Mouse (Mus musculus): ENCODE measurements around the gene Vpreb3. TPM values are rescaled to one million over a fixed set of nuclear protein-coding genes. Genes with fewer than 3 reads are reported as not detected.
"Not testable (repeated sequence)": the region's sequence is repeated elsewhere in the genome, so short reads cannot be mapped to it uniquely, and the experiment has no call there.

The Vpreb3 gene
- polyA plus RNA-seq, 1 experiment from 2014 or later = 61.6 TPM

DNA sequence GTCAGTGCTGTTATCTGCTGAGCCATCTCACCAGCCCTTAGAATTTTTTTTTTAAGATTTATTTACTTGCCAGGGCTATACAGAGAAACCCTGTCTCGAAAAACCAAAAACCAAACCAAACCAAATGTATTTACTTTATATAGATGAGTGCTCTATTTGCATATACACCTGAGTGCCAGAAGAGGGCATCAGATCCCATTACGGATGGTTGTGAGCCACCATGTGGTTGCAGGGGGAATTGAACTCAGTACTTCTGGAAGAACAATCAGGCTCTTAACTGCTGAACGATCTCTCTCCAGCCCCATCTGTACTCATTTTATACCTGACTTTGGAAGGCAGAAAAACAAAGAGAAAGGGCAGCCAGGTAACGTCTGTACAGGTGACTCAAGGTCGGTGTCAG is 32.4 kb downstream of the Vpreb3 start:
- no peaks in the 10 kb centered on the region for H3K36me3 ChIP-seq (replicated peaks; ENCODE audit: insufficient read depth, low read length)
- peaks cover 2% of the 10 kb centered on the region; the same call in 1 of the 2 replicates for H3K9me3 ChIP-seq (ENCODE audit: low read length)
- TF ChIP-seq CTCF (IDR thresholded peaks at IDR 0.05; ENCODE audit: low read depth) = peak; percentile 79
- no peak for TF ChIP-seq EP300 (IDR thresholded peaks at IDR 0.05; ENCODE audit: low read depth)
- no peak overlapping the region for H3K4me2 ChIP-seq (ENCODE audit: low read depth, low read length)
- no peak overlapping the region for H3K4me3 ChIP-seq (ENCODE audit: low read depth, low read length)
- no peak overlapping the region for H3K27ac ChIP-seq (ENCODE audit: low read depth)
- H3K4me1 ChIP-seq (ENCODE audit: insufficient read depth) = no peaks in the 10 kb centered on the region
- WGBS (ENCODE audit: insufficient replicate concordance) = 66% methylated on average over 5 of the region's 5 CpGs
- H3K27me3 ChIP-seq (ENCODE audit: insufficient read depth, low read length) = no peaks in the 10 kb centered on the region
- DNase-seq (no peak), ATAC-seq (no peak)
- H3K9ac ChIP-seq (replicated peaks) = no peak overlapping the region

DNA sequence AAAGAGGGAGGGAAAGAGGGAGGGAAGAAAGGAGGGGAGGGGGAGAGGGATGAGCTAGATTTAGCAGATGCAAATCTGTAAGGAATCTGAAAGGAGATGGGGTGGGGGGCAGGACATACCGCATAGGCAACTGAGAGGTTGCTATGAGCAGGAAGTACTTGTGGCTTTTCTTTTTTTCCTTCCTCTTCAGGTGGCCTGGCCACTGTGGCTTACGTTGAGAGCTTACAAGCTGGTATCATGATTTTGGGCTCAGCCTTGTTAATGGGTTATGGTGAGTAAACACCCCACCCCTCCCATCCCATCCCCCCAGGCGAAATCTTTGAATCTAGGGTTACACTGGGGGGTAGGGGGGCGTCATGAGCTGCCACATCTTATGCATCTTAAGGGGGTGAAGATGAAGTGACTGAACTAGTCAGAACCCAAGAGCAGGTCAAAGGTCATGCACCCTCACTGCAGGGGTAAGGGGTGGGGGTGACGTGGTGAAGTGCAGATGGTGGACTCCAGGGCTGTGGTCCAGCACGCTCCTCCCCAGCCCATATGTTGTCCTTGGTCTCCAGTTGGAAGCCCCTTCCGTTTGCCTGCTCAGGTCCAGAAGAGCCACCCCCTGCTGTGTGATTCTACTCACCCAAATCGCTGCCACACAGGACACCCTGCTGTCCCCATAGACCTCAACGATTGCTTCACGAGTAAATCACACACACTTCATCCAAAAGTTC is 35.4 kb downstream of the Vpreb3 start:
- Histone ChIP-seq H3K4me1 (ENCODE audit: insufficient read depth) (no peaks in the 10 kb centered on the region), H3K9me3 (ENCODE audit: low read length) (no peaks in the 10 kb centered on the region), H3K9ac (replicated peaks) (no peak overlapping the region), H3K4me2 (ENCODE audit: low read depth, low read length) (no peak overlapping the region), H3K27me3 (ENCODE audit: insufficient read depth, low read length) (no peaks in the 10 kb centered on the region), H3K4me3 (ENCODE audit: low read depth, low read length) (no peak overlapping the region), H3K27ac (ENCODE audit: low read depth) (no peak overlapping the region), H3K36me3 (replicated peaks; ENCODE audit: insufficient read depth, low read length) (no peaks in the 10 kb centered on the region)
- no peak for DNase-seq
- no peak for TF ChIP-seq EP300 (IDR thresholded peaks at IDR 0.05; ENCODE audit: low read depth)
- no peak for ATAC-seq
- 25% methylated on average over 10 of the region's 10 CpGs for WGBS (ENCODE audit: insufficient replicate concordance)

DNA sequence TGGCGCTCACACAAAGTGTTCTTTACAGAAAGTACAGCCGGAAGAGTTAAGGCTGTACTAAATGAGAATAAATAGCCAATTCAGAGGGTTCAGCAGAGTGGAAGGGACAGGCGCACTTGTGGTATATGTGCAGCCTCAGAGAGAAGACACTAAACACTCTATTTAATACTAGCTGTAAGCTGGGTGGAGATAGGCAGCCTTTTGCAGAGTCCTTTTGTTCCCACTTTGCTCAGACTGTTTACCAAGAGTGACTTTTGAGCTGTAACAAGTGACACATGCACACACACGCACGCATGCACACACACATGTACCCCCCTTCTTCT is 35.9 kb downstream of the Vpreb3 start:
- Histone ChIP-seq H3K9ac (replicated peaks) (no peak overlapping the region), H3K4me2 (ENCODE audit: low read depth, low read length) (no peak overlapping the region), H3K4me3 (ENCODE audit: low read depth, low read length) (no peak overlapping the region), H3K9me3 (ENCODE audit: low read length) (no peaks in the 10 kb centered on the region), H3K4me1 (ENCODE audit: insufficient read depth) (no peaks in the 10 kb centered on the region), H3K27me3 (ENCODE audit: insufficient read depth, low read length) (no peaks in the 10 kb centered on the region), H3K36me3 (replicated peaks; ENCODE audit: insufficient read depth, low read length) (no peaks in the 10 kb centered on the region), H3K27ac (ENCODE audit: low read depth) (no peak overlapping the region)
- TF ChIP-seq CTCF (IDR thresholded peaks at IDR 0.05; ENCODE audit: low read depth) (no peak), EP300 (IDR thresholded peaks at IDR 0.05; ENCODE audit: low read depth) (no peak)
- DNase-seq = no peak
- 70% methylated on average over 5 of the region's 5 CpGs for WGBS (ENCODE audit: insufficient replicate concordance)
- no peak for ATAC-seq

DNA sequence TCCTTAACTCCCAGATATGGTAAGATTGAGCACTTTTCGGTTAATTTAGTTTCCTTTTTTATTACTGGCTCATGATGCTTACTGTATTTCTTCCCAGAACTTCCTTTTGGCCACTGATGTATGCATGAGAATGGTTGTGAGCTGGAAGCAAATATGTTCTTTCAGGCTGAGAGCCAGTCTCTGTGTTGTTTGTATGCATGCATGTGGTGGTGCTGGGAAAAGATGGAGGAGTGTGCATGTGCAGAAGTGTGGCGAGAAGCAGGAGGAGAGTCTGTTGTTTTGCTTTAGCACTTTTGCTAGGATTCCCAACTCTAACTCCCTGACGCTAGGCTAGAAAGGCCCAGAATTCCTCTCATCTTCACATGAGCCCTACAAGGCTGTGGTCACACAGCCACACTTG is 36.6 kb downstream of the Vpreb3 start:
- Histone ChIP-seq H3K27ac (ENCODE audit: low read depth) (no peak overlapping the region), H3K4me3 (ENCODE audit: low read depth, low read length) (no peak overlapping the region), H3K4me2 (ENCODE audit: low read depth, low read length) (no peak overlapping the region), H3K36me3 (replicated peaks; ENCODE audit: insufficient read depth, low read length) (no peaks in the 10 kb centered on the region), H3K4me1 (ENCODE audit: insufficient read depth) (no peaks in the 10 kb centered on the region), H3K9me3 (ENCODE audit: low read length) (no peaks in the 10 kb centered on the region), H3K27me3 (ENCODE audit: insufficient read depth, low read length) (no peaks in the 10 kb centered on the region), H3K9ac (replicated peaks) (no peak overlapping the region)
- 84% methylated on average over 3 of the region's 3 CpGs for WGBS (ENCODE audit: insufficient replicate concordance)
- TF ChIP-seq CTCF (IDR thresholded peaks at IDR 0.05; ENCODE audit: low read depth) (no peak), EP300 (IDR thresholded peaks at IDR 0.05; ENCODE audit: low read depth) (no peak)
- ATAC-seq = no peak
- no peak for DNase-seq

DNA sequence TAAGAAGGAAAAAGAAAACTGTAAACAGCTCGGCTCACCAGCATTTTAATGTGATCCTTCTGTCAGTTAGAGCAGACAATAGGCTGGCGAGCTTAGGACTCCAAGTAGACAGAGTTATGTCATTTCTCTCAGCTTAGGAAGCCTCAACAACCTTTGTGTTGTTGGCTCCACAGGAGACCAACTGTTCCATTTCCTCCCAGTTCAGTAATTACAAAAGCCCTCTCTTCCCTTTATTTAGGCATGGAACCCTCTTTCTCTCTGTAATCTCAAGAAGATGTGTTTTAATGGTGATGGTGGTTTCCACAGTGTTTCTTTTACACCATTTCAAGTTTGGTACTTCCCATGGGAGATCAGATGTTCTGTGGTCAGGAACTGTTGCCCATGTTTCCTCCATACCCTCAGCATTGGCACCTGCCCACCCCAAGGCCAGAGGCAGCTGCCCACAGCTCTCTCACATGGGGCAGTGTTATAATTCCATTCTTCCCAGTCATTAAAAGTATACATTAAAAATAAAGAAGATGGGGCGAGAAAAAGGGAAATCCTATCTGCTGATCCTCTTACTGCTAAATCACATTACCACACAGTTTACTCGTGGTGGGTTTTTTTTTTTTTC is 47.7 kb downstream of the Vpreb3 start:
- H3K36me3 ChIP-seq (replicated peaks; ENCODE audit: insufficient read depth, low read length) = no peaks in the 10 kb centered on the region
- no peaks in the 10 kb centered on the region for H3K27me3 ChIP-seq (ENCODE audit: insufficient read depth, low read length)
- 0 out of 2 replicates have a peak, but pooled peaks cover 2% of the 10 kb centered on the region for H3K4me1 ChIP-seq (ENCODE audit: insufficient read depth)
- TF ChIP-seq CTCF (IDR thresholded peaks at IDR 0.05; ENCODE audit: low read depth) = no peak
- no peak for TF ChIP-seq EP300 (IDR thresholded peaks at IDR 0.05; ENCODE audit: low read depth)
- H3K9me3 ChIP-seq (ENCODE audit: low read length) = no peaks in the 10 kb centered on the region
- WGBS (ENCODE audit: insufficient replicate concordance) = 67% methylated on average over 4 of the region's 4 CpGs
- DNase-seq = no peak
- no peak overlapping the region for H3K9ac ChIP-seq (replicated peaks)
- no peak overlapping the region for H3K4me2 ChIP-seq (ENCODE audit: low read depth, low read length)
- no peak for ATAC-seq
- no peak overlapping the region for H3K4me3 ChIP-seq (ENCODE audit: low read depth, low read length)
- H3K27ac ChIP-seq (ENCODE audit: low read depth) = no peak overlapping the region

DNA sequence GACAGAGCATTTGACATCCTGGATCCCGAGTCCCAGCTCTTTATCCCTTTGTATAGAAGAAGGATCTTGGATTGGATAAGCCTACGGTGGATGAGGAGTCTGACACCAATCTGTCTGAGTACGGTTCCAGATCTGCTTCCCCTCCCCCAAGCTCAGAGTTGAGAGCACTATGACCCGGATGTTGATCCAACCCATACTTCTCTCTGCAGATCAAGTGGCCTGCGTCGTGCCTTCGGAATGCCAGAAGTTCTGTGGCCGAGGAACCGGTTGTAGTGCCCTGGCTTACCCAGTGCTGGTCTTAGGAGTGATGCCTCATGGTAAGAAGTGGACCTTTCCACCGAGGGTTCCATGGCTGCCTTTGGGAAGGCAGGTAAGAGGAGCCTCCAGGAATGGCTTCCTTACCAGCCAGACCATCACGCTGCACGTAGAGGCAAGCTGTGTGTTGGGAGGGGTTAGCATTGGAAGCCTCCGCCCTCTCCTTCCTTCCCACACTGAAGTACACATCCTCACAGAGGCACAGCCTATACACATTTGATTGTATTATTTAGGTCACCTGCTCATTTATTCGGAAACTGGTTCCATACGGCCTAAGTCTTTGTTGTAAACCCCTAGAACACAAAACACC is 50.9 kb downstream of the Vpreb3 start:
- Histone ChIP-seq H3K27ac (ENCODE audit: low read depth) (no peak overlapping the region), H3K36me3 (replicated peaks; ENCODE audit: insufficient read depth, low read length) (no peaks in the 10 kb centered on the region), H3K27me3 (ENCODE audit: insufficient read depth, low read length) (no peaks in the 10 kb centered on the region), H3K9me3 (ENCODE audit: low read length) (no peaks in the 10 kb centered on the region), H3K4me1 (ENCODE audit: insufficient read depth) (no peaks in the 10 kb centered on the region), H3K9ac (replicated peaks) (no peak overlapping the region), H3K4me2 (ENCODE audit: low read depth, low read length) (no peak overlapping the region), H3K4me3 (ENCODE audit: low read depth, low read length) (no peak overlapping the region)
- ATAC-seq (no peak), DNase-seq (no peak)
- WGBS (ENCODE audit: insufficient replicate concordance) = 81% methylated on average over 15 of the region's 15 CpGs
- TF ChIP-seq EP300 (IDR thresholded peaks at IDR 0.05; ENCODE audit: low read depth) (no peak), CTCF (IDR thresholded peaks at IDR 0.05; ENCODE audit: low read depth) (no peak)

DNA sequence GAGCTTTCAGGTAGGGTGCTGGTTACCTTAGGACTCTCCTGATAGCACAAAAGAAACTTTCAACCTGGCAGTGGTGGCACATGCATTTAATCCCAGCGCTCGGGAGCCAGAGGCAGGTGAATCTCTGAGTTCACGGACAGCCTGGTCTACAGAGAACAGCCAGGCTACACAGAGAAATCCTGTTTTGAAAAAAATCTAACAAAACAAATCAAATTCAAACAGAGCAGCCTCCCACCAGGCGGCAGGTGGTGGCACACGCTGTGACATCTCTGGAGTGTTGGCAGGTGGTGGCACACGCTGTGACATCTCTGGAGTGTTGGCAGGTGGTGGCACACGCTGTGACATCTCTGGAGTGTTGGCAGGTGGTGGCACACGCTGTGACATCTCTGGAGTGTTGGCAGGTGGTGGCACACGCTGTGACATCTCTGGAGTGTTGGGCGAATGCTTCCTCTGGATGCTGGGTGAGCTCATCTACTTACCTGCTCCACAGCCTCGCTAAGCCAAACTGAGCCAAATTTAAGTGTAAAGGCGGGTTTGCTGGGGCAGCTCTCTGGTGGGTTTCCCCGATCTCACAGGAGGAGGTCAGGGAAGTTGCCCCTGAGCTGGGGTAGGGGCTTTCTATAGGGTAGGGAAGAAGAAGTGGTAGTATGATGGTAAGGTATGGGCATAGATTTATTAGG is 51.8 kb downstream of the Vpreb3 start:
- H3K9me3 ChIP-seq (ENCODE audit: low read length); H3K4me1 ChIP-seq (ENCODE audit: insufficient read depth); H3K27me3 ChIP-seq (ENCODE audit: insufficient read depth, low read length); H3K9ac ChIP-seq (replicated peaks); H3K4me2 ChIP-seq (ENCODE audit: low read depth, low read length); H3K36me3 ChIP-seq (replicated peaks; ENCODE audit: insufficient read depth, low read length); H3K4me3 ChIP-seq (ENCODE audit: low read depth, low read length); ATAC-seq; DNase-seq; H3K27ac ChIP-seq (ENCODE audit: low read depth): not testable (repeated sequence)
- WGBS (ENCODE audit: insufficient replicate concordance) = 78% methylated on average over 12 of the region's 13 CpGs

Measured in liver, postnatal 0 days (tissue).